Mouse (Mus musculus) heart, adult 9 months (tissue): ENCODE results near the gene Krtap5-1.
"Not testable (repeated sequence)": the region's sequence is repeated elsewhere in the genome, so short reads cannot be mapped to it uniquely, and the experiment has no call there.

ENCODE experiments used
- DNase-seq, 2 experiments: peaks; one replicate each; pipeline ENCODE4 v3.0.0; 2022; ENCODE audit warnings: low spot score in 2 of 2

Gene Krtap5-1

GRCm38 (mm10) chr7:142297018-142297417 is at the start of gene Krtap5-1:
Krtap5-1 (minus strand) TSS chr7:142297118.
- DNase-seq = not testable (repeated sequence)

GRCm38 (mm10) chr7:142342247-142342640 is 45.3 kb upstream of the Krtap5-1 start:
- DNase-seq = no peak

- no peak for DNase-seq
Observed at GRCm38 (mm10) chr7:142341564-142342246, 44.8 kb upstream of the Krtap5-1 start.

- no peak for DNase-seq
Observed at GRCm38 (mm10) chr7:142340269-142340970, 43.5 kb upstream of the Krtap5-1 start.

- DNase-seq = no peak
Observed at GRCm38 (mm10) chr7:142335151-142335550, 38.2 kb upstream of the Krtap5-1 start.

- peak; percentile 30 to 81 for DNase-seq
Observed at GRCm38 (mm10) chr7:142334246-142334645, 37.3 kb upstream of the Krtap5-1 start.

- DNase-seq = not testable (repeated sequence)
Observed at GRCm38 (mm10) chr7:142332741-142333140, 35.8 kb upstream of the Krtap5-1 start.

GRCm38 (mm10) chr7:142331281-142331680 is 34.4 kb upstream of the Krtap5-1 start:
- DNase-seq = no peak

- peak; percentile 90 to 91 for DNase-seq
Observed at GRCm38 (mm10) chr7:142330271-142330724, 33.4 kb upstream of the Krtap5-1 start.

GRCm38 (mm10) chr7:142328507-142328906 is 31.6 kb upstream of the Krtap5-1 start:
- no peak for DNase-seq

GRCm38 (mm10) chr7:142326714-142327445 is 30.0 kb upstream of the Krtap5-1 start:
- no peak for DNase-seq

GRCm38 (mm10) chr7:142323396-142324117 is 26.6 kb upstream of the Krtap5-1 start:
- DNase-seq = no peak

GRCm38 (mm10) chr7:142322641-142323040 is 25.7 kb upstream of the Krtap5-1 start:
- no peak for DNase-seq

- DNase-seq = not testable (repeated sequence)
Observed at GRCm38 (mm10) chr7:142321637-142322306, 24.9 kb upstream of the Krtap5-1 start.

- no peak for DNase-seq
Observed at GRCm38 (mm10) chr7:142320906-142321305, 24.0 kb upstream of the Krtap5-1 start.

- DNase-seq = no peak
Observed at GRCm38 (mm10) chr7:142319124-142319523, 22.2 kb upstream of the Krtap5-1 start.

GRCm38 (mm10) chr7:142317216-142317615 is 20.3 kb upstream of the Krtap5-1 start:
- no peak for DNase-seq

GRCm38 (mm10) chr7:142316558-142316957 is 19.6 kb upstream of the Krtap5-1 start:
- DNase-seq = peak in 1 of 2 experiments; percentile 28

GRCm38 (mm10) chr7:142314600-142315285 is 17.8 kb upstream of the Krtap5-1 start:
- no peak for DNase-seq

GRCm38 (mm10) chr7:142303929-142304328 is 7.0 kb upstream of the Krtap5-1 start:
- not testable (repeated sequence) for DNase-seq
